Mouse (Mus musculus) urinary bladder, postnatal 10 days (tissue): ENCODE results near the gene Surf4.

Source experiments
- DNase-seq: peaks from one replicate; pipeline ENCODE4 v3.0.0; 2022; ENCODE audit warnings: low spot score

Surf4 gene

GRCm38 (mm10) chr2:26930390-26930789 is 3.3 kb downstream of the Surf4 start:
- no peak for DNase-seq

GRCm38 (mm10) chr2:26927745-26928476 is 5.8 kb downstream of the Surf4 start:
- no peak for DNase-seq

GRCm38 (mm10) chr2:26921784-26922183 is 11.9 kb downstream of the Surf4 start:
- no peak for DNase-seq

GRCm38 (mm10) chr2:26920190-26920855 is 13.4 kb downstream of the Surf4 start:
- no peak for DNase-seq

GRCm38 (mm10) chr2:26919684-26920083 is 14.0 kb downstream of the Surf4 start:
- no peak for DNase-seq

GRCm38 (mm10) chr2:26916738-26917137 is 17.0 kb downstream of the Surf4 start:
- DNase-seq, result no peak

GRCm38 (mm10) chr2:26915927-26916728 is 17.6 kb downstream of the Surf4 start, which contains the start of the genes Surf2 and Surf1:
Surf2 (plus strand) TSS chr2:26916367.
Surf1 (minus strand) TSS chr2:26916530.
- DNase-seq, result peak; percentile 35

- DNase-seq, result no peak
Observed at GRCm38 (mm10) chr2:26914148-26914941, 19.4 kb downstream of the Surf4 start.

- no peak for DNase-seq
Observed at GRCm38 (mm10) chr2:26913416-26914147, 20.1 kb downstream of the Surf4 start.

- DNase-seq, result no peak
Observed at GRCm38 (mm10) chr2:26912253-26912770, 21.4 kb downstream of the Surf4 start.

GRCm38 (mm10) chr2:26910994-26911765 is 22.5 kb downstream of the Surf4 start:
- no peak for DNase-seq

- peak; percentile 99 for DNase-seq
Observed at GRCm38 (mm10) chr2:26910124-26910993, 23.4 kb downstream of the Surf4 start, which contains the start of the genes Med22 and Rpl7a. Med22 (minus strand) TSS chr2:26910677. Rpl7a (plus strand) TSS chr2:26910764.

GRCm38 (mm10) chr2:26909387-26909784 is 24.3 kb downstream of the Surf4 start:
- no peak for DNase-seq

- DNase-seq, result no peak
Observed at GRCm38 (mm10) chr2:26908710-26909386, 24.9 kb downstream of the Surf4 start.

- peak; percentile 13 for DNase-seq
Observed at GRCm38 (mm10) chr2:26907109-26907508, 26.6 kb downstream of the Surf4 start.

GRCm38 (mm10) chr2:26906431-26906830 is 27.3 kb downstream of the Surf4 start:
- peak; percentile 6 for DNase-seq

GRCm38 (mm10) chr2:26905936-26906335 is 27.8 kb downstream of the Surf4 start:
- DNase-seq, result peak; percentile 5

- no peak for DNase-seq
Observed at GRCm38 (mm10) chr2:26903311-26903710, 30.4 kb downstream of the Surf4 start.
